Mouse (Mus musculus): ENCODE measurements around the gene Anks4b.

- TF ChIP-seq CTCF (IDR thresholded peaks at IDR 0.05; ENCODE audit: low read depth, low read length) = no peak
- no peak for TF ChIP-seq POLR2A (IDR thresholded peaks at IDR 0.05; ENCODE audit: borderline replicate concordance, low read depth, low read length)
These were observed 18.5 kb downstream of the Anks4b start for GRCm38 (mm10) chr7:120192207-120192606.
